Mouse (Mus musculus) large intestine, adult 2 months (tissue): ENCODE results near the gene Zfp26. TPM values are rescaled to one million over a fixed set of nuclear protein-coding genes. Genes with fewer than 3 reads are reported as not detected.

Experiments used
- DNase-seq: peaks from one replicate; pipeline ENCODE4 v3.0.0-alpha.2; 2012; ENCODE audit warnings: low read depth, low spot score
- WGBS: fragments of 180-500 bp; shearing (Covaris S2); methylation state at CpG from one replicate; pipeline ENCODE4 v1.1.7; 2018; 5-methylcytosine and 5-hydroxymethylcytosine counted together
- polyA plus RNA-seq: library from polyadenylated mRNA; depleted of rRNA; stranded (reverse); fragments of >200 nt; gene quantifications from 2 replicates; pipeline ENCODE4 v1.2.3, GENCODE M21; 2012; rRNA removed

Zfp26 gene
- polyA plus RNA-seq, 1 experiment, result 1.2 TPM

DNA sequence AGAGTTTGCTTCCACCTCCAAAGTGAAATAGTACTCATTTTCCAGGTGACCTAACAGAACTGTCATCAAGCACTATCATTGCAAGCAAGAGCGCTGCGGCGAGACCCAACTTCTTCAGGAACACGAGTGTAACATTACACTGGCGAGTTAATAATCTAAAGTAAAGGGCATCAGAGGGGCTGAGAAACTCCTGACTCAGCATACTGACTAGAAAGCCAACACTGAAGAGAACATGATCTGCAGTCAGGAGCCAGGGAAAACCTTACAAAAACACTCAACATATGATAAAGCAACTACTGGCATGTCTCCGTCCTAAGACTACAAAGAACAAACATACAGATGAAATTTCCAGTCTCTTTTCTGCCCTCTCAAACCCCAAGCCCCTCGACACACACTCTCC, 76.3 kb downstream of the Zfp26 start:
- DNase-seq, result no peak
- 87% methylated on average over 7 of the region's 7 CpGs for WGBS

Other genes starting within 250 kb of the Zfp26 start
- not detected in 2 replicates for gene Olfr871, start 248.0 kb downstream of the Zfp26 start, polyA plus RNA-seq
- not detected in 2 replicates for gene Olfr872, start 223.0 kb downstream of the Zfp26 start, polyA plus RNA-seq
- gene Olfr39, start 177.8 kb downstream of the Zfp26 start, polyA plus RNA-seq, result not detected in 2 replicates
- not detected in 2 replicates for gene Olfr873, start 161.6 kb downstream of the Zfp26 start, polyA plus RNA-seq
- gene Olfr18, start 124.1 kb downstream of the Zfp26 start, polyA plus RNA-seq, result not detected in 2 replicates
- gene Zfp560, start 75.0 kb downstream of the Zfp26 start, polyA plus RNA-seq, result 2.9 and 3.7 TPM in 2 replicates
- 2.8 and 4.4 TPM in 2 replicates for gene Zfp426, start 32.6 kb upstream of the Zfp26 start, polyA plus RNA-seq
- gene Zfp266, start 61.3 kb upstream of the Zfp26 start, polyA plus RNA-seq, result 2.7 and 4.1 TPM in 2 replicates
- 1.5 and 1.8 TPM in 2 replicates for gene Zfp846, start 121.1 kb upstream of the Zfp26 start, polyA plus RNA-seq
- 321 and 348 TPM in 2 replicates for gene Ubl5, start 182.7 kb upstream of the Zfp26 start, polyA plus RNA-seq
- 15.8 and 22.9 TPM in 2 replicates for gene Fbxl12, start 184.6 kb upstream of the Zfp26 start, polyA plus RNA-seq
- 13.5 and 13.8 TPM in 2 replicates for gene Pin1, start 191.9 kb upstream of the Zfp26 start, polyA plus RNA-seq